Mouse (Mus musculus): ENCODE measurements around the gene Gm17018.
A peak's percentile ranks its signal among the peaks of the same experiment; 100 is the strongest.

Gene Gm17018

GRCm38 (mm10) chr19:45560153-45560890 lies at the start of gene Gm17018, which contains the start of gene Poll:
Gene Gm17018, plus strand, starts transcription at chr19:45560615.
Gene Poll, minus strand, starts transcription at chr19:45560531.
- DNase-seq = peak; percentile 78

GRCm38 (mm10) chr19:45510680-45511079 lies 49.7 kb upstream of the Gm17018 start:
- DNase-seq = no peak

GRCm38 (mm10) chr19:45511406-45511805 lies 49.0 kb upstream of the Gm17018 start:
- no peak for DNase-seq

- DNase-seq = no peak
Measured at GRCm38 (mm10) chr19:45515341-45515740, 45.1 kb upstream of the Gm17018 start.

GRCm38 (mm10) chr19:45516264-45516663 lies 44.2 kb upstream of the Gm17018 start:
- no peak for DNase-seq

- no peak for DNase-seq
Measured at GRCm38 (mm10) chr19:45527382-45527781, 33.0 kb upstream of the Gm17018 start.

- no peak for DNase-seq
Measured at GRCm38 (mm10) chr19:45527931-45528534, 32.4 kb upstream of the Gm17018 start.

GRCm38 (mm10) chr19:45529294-45529693 lies 31.1 kb upstream of the Gm17018 start:
- DNase-seq = no peak

GRCm38 (mm10) chr19:45530200-45530995 lies 30.0 kb upstream of the Gm17018 start:
- no peak for DNase-seq

- DNase-seq = no peak
Measured at GRCm38 (mm10) chr19:45531554-45531953, 28.9 kb upstream of the Gm17018 start.

- DNase-seq = no peak
Measured at GRCm38 (mm10) chr19:45533617-45534016, 26.8 kb upstream of the Gm17018 start.

- no peak for DNase-seq
Measured at GRCm38 (mm10) chr19:45535214-45535735, 25.1 kb upstream of the Gm17018 start.

- DNase-seq = no peak
Measured at GRCm38 (mm10) chr19:45535929-45536328, 24.5 kb upstream of the Gm17018 start.

GRCm38 (mm10) chr19:45537505-45537904 lies 22.9 kb upstream of the Gm17018 start:
- peak; percentile 64 for DNase-seq

- no peak for DNase-seq
Measured at GRCm38 (mm10) chr19:45540657-45541408, 19.6 kb upstream of the Gm17018 start.

GRCm38 (mm10) chr19:45541409-45542041 lies 18.9 kb upstream of the Gm17018 start:
- peak; percentile 56 for DNase-seq

- DNase-seq = no peak
Measured at GRCm38 (mm10) chr19:45542061-45542460, 18.4 kb upstream of the Gm17018 start.

GRCm38 (mm10) chr19:45544152-45544924 lies 16.1 kb upstream of the Gm17018 start:
- DNase-seq = peak; percentile 27

- DNase-seq = peak; percentile 82
Measured at GRCm38 (mm10) chr19:45544925-45545321, 15.5 kb upstream of the Gm17018 start.

- DNase-seq = peak; percentile 86
Measured at GRCm38 (mm10) chr19:45548196-45548595, 12.2 kb upstream of the Gm17018 start.
